ENCODE assay signal across 9 mouse cellular contexts in genomic region chr7:140858746-140859145, GRCm38 (mm10). TPM values are rescaled to one million over a fixed set of nuclear protein-coding genes. Genes with fewer than 3 reads are reported as not detected.
DNase-seq lines count a peak whose midpoint lies in the region; ATAC-seq lines count a peak whose summit lies in the region.
"Had no signal": no experiment of that assay in that cellular context is flagged by ENCODE, and none has a peak within 500 bp of the region (broad histone marks: within the 10 kb centered on the region; RNA-seq: fewer than 3 reads in every experiment).

No protein-coding gene starts in this region.

- peaks cover 17% of the 10 kb centered on the region for H3K4me1 ChIP-seq in lung, embryonic 16.5 days (replicated peaks; ENCODE audit: control insufficient read depth, insufficient read depth, low read length)
- peaks cover 32% of the 10 kb centered on the region for H3K4me1 ChIP-seq in forebrain, embryonic 15.5 days
- H3K4me1 ChIP-seq in liver, embryonic 12.5 days, result peaks cover 41% of the 10 kb centered on the region
- H3K4me1 ChIP-seq in stomach, embryonic 14.5 days (ENCODE audit: control insufficient read depth, insufficient read depth, low read length), result peaks cover 13% of the 10 kb centered on the region

- H3K9me3 ChIP-seq in lung, embryonic 16.5 days (ENCODE audit: control insufficient read depth, low read length), result no peaks in the 10 kb centered on the region
- no peaks in the 10 kb centered on the region for H3K9me3 ChIP-seq in forebrain, embryonic 15.5 days
- H3K9me3 ChIP-seq in liver, embryonic 12.5 days (replicated peaks), result no peaks in the 10 kb centered on the region
- no peaks in the 10 kb centered on the region for H3K9me3 ChIP-seq in stomach, embryonic 14.5 days (ENCODE audit: control insufficient read depth, low read depth, low read length)

- no peak overlapping the region for H3K27ac ChIP-seq in lung, embryonic 16.5 days (ENCODE audit: low read length)
- no peak overlapping the region for H3K27ac ChIP-seq in forebrain, embryonic 15.5 days (replicated peaks)
- no peak overlapping the region for H3K27ac ChIP-seq in liver, embryonic 12.5 days
- H3K27ac ChIP-seq in stomach, embryonic 14.5 days (ENCODE audit: low read length), result no peak overlapping the region

- 92% methylated on average over 8 of the region's 8 CpGs for WGBS in lung, embryonic 16.5 days
- 96% methylated on average over 8 of the region's 8 CpGs for WGBS in forebrain, embryonic 15.5 days
- WGBS in liver, embryonic 12.5 days (ENCODE audit: insufficient replicate concordance), result 89% methylated on average over 8 of the region's 8 CpGs
- 94% methylated on average over 8 of the region's 8 CpGs for WGBS in stomach, embryonic 14.5 days

- no peak for ATAC-seq in lung, embryonic 16.5 days (ENCODE audit: low read depth)
- no peak for ATAC-seq in forebrain, embryonic 15.5 days (replicated peaks)
- ATAC-seq in liver, embryonic 12.5 days, result no peak
- no peak for ATAC-seq in stomach, embryonic 14.5 days (ENCODE audit: insufficient number of reproducible peaks, insufficient read depth, low FRiP score, low read depth)

- peaks cover 22% of the 10 kb centered on the region for H3K36me3 ChIP-seq in lung, embryonic 16.5 days (ENCODE audit: control insufficient read depth, insufficient read depth, low read length)
- H3K36me3 ChIP-seq in forebrain, embryonic 15.5 days, result peaks cover 41% of the 10 kb centered on the region
- peaks cover 71% of the 10 kb centered on the region for H3K36me3 ChIP-seq in liver, embryonic 12.5 days
- H3K36me3 ChIP-seq in stomach, embryonic 14.5 days (ENCODE audit: control insufficient read depth, insufficient read depth, low read length), result peaks cover 58% of the 10 kb centered on the region

- H3K27me3 ChIP-seq in lung, embryonic 16.5 days (ENCODE audit: control insufficient read depth, insufficient read depth, low read depth, low read length), result no peaks in the 10 kb centered on the region
- H3K27me3 ChIP-seq in forebrain, embryonic 15.5 days, result no peaks in the 10 kb centered on the region
- no peaks in the 10 kb centered on the region for H3K27me3 ChIP-seq in liver, embryonic 12.5 days (replicated peaks)
- no peaks in the 10 kb centered on the region for H3K27me3 ChIP-seq in stomach, embryonic 14.5 days (ENCODE audit: control insufficient read depth, insufficient read depth, low read length)

- DNase-seq in lung, adult 18-20 months, result no peak
- no peak for DNase-seq in spleen, postnatal 36 days (ENCODE audit: low spot score in 2 of 2)
- no peak for DNase-seq in ovary, postnatal 36 days (ENCODE audit: low spot score)
- DNase-seq in cerebellum, adult 11-12 months, result no peak

- H3K4me2 ChIP-seq in lung, embryonic 16.5 days (ENCODE audit: low read depth, low read length), result peak overlapping the region; percentile 98
- H3K4me2 ChIP-seq in forebrain, embryonic 15.5 days (replicated peaks), result peak overlapping the region; percentile 86
- peak overlapping the region; percentile 96 for H3K4me2 ChIP-seq in liver, embryonic 12.5 days
- H3K4me2 ChIP-seq in stomach, embryonic 14.5 days (replicated peaks; ENCODE audit: low read depth, low read length), result peak overlapping the region; percentile 99; the same call in 1 of the 2 replicates

- H3K9ac ChIP-seq in lung, embryonic 16.5 days (ENCODE audit: low read length), result no peak overlapping the region
- peak overlapping the region; percentile 78; the same call in 1 of the 2 replicates for H3K9ac ChIP-seq in forebrain, embryonic 15.5 days (replicated peaks)
- peak overlapping the region; percentile 3; the same call in 1 of the 2 replicates for H3K9ac ChIP-seq in liver, embryonic 12.5 days
- H3K9ac ChIP-seq in stomach, embryonic 14.5 days (replicated peaks; ENCODE audit: low read depth, low read length), result 0 out of 2 replicates have a peak overlapping the region, but pooled peaks have one; percentile 88

- H3K4me3 ChIP-seq in lung, embryonic 16.5 days (ENCODE audit: low read length), result no peak overlapping the region
- peak overlapping the region; percentile 68 for H3K4me3 ChIP-seq in forebrain, embryonic 15.5 days
- H3K4me3 ChIP-seq in liver, embryonic 12.5 days, result peak overlapping the region; percentile 89; the same call in 1 of the 2 replicates
- no peak overlapping the region; the same call in 1 of the 2 replicates for H3K4me3 ChIP-seq in stomach, embryonic 14.5 days (ENCODE audit: low read depth, low read length)

RNA-seq across cellular contexts. Expression of gene Bet1l, which starts 1.4 kb away (rescaled TPM):
- polyA plus RNA-seq in lung, embryonic 16.5 days (2015; fragmentation: Nextera tagmentation; extraction: Ambion mirVana), result 40.3 and 44.2 TPM in 2 replicates
- 44.3 and 46.9 TPM in 2 replicates for polyA plus RNA-seq in forebrain, embryonic 15.5 days (2015; fragmentation: Nextera tagmentation; extraction: Ambion mirVana)
- polyA plus RNA-seq in liver, embryonic 12.5 days (2016; fragmentation: Nextera tagmentation; extraction: Ambion mirVana), result 17.4 and 18.0 TPM in 2 replicates
- polyA plus RNA-seq in stomach, embryonic 14.5 days (2014; fragmentation: Nextera tagmentation; extraction: Ambion mirVana), result 48.7 and 55.3 TPM in 2 replicates

RNA-seq across cellular contexts. Expression of gene Ric8a, which starts 2.0 kb away (rescaled TPM):
- polyA plus RNA-seq in lung, embryonic 16.5 days (2015; fragmentation: Nextera tagmentation; extraction: Ambion mirVana), result 59.0 and 64.3 TPM in 2 replicates
- 91.2 and 96.9 TPM in 2 replicates for polyA plus RNA-seq in forebrain, embryonic 15.5 days (2015; fragmentation: Nextera tagmentation; extraction: Ambion mirVana)
- 30.7 and 33.8 TPM in 2 replicates for polyA plus RNA-seq in liver, embryonic 12.5 days (2016; fragmentation: Nextera tagmentation; extraction: Ambion mirVana)
- 65.7 and 72.8 TPM in 2 replicates for polyA plus RNA-seq in stomach, embryonic 14.5 days (2014; fragmentation: Nextera tagmentation; extraction: Ambion mirVana)

RNA-seq across cellular contexts. Expression of gene Gm45785, which starts 2.6 kb away (rescaled TPM):
- polyA plus RNA-seq in lung, embryonic 16.5 days (2015; fragmentation: Nextera tagmentation; extraction: Ambion mirVana), result not detected in 2 replicates
- polyA plus RNA-seq in forebrain, embryonic 15.5 days (2015; fragmentation: Nextera tagmentation; extraction: Ambion mirVana), result not detected in 2 replicates
- polyA plus RNA-seq in liver, embryonic 12.5 days (2016; fragmentation: Nextera tagmentation; extraction: Ambion mirVana), result not detected in 2 replicates
- polyA plus RNA-seq in stomach, embryonic 14.5 days (2014; fragmentation: Nextera tagmentation; extraction: Ambion mirVana), result not detected in 2 replicates
- polyA plus RNA-seq: large intestine, adult 2 months had no signal

RNA-seq across cellular contexts. Expression of gene Odf3, which starts 11.1 kb away (rescaled TPM):
- polyA plus RNA-seq in lung, embryonic 16.5 days (2015; fragmentation: Nextera tagmentation; extraction: Ambion mirVana), result not detected in 2 replicates
- 0.10 TPM in 1 of 2 replicates, not detected in the other for polyA plus RNA-seq in forebrain, embryonic 15.5 days (2015; fragmentation: Nextera tagmentation; extraction: Ambion mirVana)
- polyA plus RNA-seq in liver, embryonic 12.5 days (2016; fragmentation: Nextera tagmentation; extraction: Ambion mirVana), result 0.07 TPM in 1 of 2 replicates, not detected in the other
- not detected in 2 replicates for polyA plus RNA-seq in stomach, embryonic 14.5 days (2014; fragmentation: Nextera tagmentation; extraction: Ambion mirVana)
- polyA plus RNA-seq: large intestine, adult 2 months had no signal

RNA-seq across cellular contexts. Expression of gene Scgb1c1, which starts 13.4 kb away (rescaled TPM):
- polyA plus RNA-seq in lung, embryonic 16.5 days (2015; fragmentation: Nextera tagmentation; extraction: Ambion mirVana), result 0.39 TPM in 1 of 2 replicates, not detected in the other
- polyA plus RNA-seq in forebrain, embryonic 15.5 days (2015; fragmentation: Nextera tagmentation; extraction: Ambion mirVana), result not detected in 2 replicates
- polyA plus RNA-seq in liver, embryonic 12.5 days (2016; fragmentation: Nextera tagmentation; extraction: Ambion mirVana), result not detected in 2 replicates
- not detected in 2 replicates for polyA plus RNA-seq in stomach, embryonic 14.5 days (2014; fragmentation: Nextera tagmentation; extraction: Ambion mirVana)
- polyA plus RNA-seq: large intestine, adult 2 months had no signal

Comparison
In these comparisons a context has a peak if more than half of its experiments do, and no peak if none do; other contexts are left out.
1. H3K4me3 ChIP-seq: peak in forebrain, embryonic 15.5 days (single experiment) and liver, embryonic 12.5 days (single experiment); none in lung, embryonic 16.5 days (single experiment) and stomach, embryonic 14.5 days (single experiment).
2. Peak in every context shown above with its lines, with median percentiles within 50 percentile points of each other: H3K4me2 ChIP-seq.